Mouse (Mus musculus) naive thymus-derived CD4-positive, alpha-beta T cell, adult 2 months (primary cell): ENCODE results near the gene Axin1.
A peak's percentile ranks its signal among the peaks of the same experiment; 100 is the strongest.
"Not testable (repeated sequence)": the region's sequence is repeated elsewhere in the genome, so short reads cannot be mapped to it uniquely, and the experiment has no call there.

Experiments
- DNase-seq: peaks from one replicate; pipeline ENCODE4 v3.0.0-alpha.2; 2011; ENCODE audit warnings: low read depth

The Axin1 gene

DNA sequence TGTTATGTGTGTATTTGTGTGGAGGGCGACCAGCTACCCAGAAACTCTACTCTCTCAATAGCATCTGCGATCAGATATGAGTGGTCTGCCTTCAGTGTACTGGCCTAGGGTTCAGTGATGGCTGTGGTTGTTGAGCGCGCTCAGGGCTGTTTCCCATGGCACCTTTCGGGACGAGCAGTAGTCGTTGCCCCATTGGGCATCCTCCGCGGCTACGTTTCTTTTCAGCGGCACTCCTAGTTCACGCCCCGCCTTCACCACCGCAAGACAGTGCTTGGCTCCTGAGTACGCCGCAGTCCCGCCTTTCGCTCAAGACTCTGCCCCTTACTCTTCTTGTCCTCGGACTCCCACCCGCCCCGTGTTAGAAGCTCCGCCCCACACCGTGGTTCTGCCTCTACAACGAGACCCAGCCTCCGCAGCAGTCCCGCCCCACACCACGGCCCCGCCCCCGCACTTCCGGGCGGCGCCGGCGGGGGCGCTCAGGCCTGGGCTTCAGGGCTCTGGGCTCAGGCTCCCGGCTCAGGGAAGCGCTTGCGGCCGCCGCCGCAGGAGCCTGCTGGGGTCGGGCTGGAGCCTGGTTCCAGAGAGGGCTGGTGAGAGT lies at the start of gene Axin1:
Gene Axin1 (plus strand): TSS at position 450 of the 598 bp plus-strand sequence.
- DNase-seq, result peak; percentile 99

DNA sequence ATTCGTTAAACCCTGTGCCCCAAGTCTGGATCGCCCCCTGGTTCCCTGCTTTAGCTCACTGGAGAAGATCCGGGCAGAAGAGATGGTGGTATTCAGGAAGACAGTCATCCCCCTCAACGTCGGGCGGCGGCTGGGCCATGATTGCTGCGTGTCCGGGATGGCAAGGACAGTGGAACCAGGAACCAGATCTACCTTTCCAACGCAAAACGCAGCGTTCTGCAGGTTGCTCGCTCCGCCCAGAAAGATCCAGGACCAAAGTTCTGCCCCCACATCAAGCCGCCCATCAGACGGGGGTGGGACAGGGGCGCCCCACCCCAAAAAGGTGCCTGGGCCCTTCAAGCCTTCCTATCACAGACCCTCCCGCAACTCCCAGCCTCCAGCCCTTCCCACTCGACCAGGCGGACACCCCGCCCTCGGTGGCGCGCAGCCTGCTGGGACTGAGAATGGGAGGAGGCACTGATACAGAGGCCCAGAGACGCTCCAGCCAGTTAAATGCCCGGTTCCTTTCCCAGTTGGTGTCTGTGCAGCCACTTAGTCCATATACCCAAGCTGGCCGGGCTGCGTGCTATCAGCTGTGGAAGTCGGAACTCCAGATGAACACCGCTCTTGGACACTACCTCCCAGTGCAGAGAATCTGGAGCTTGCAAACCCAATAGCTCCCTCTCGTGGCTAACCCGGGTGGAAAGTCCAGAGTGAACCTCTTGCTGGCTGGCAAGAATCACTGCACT lies 48.4 kb upstream of the Axin1 start, which contains the start of gene Decr2:
Gene Decr2 (minus strand): TSS at position 433 of the 728 bp plus-strand sequence.
- peak; percentile 93 for DNase-seq

DNA sequence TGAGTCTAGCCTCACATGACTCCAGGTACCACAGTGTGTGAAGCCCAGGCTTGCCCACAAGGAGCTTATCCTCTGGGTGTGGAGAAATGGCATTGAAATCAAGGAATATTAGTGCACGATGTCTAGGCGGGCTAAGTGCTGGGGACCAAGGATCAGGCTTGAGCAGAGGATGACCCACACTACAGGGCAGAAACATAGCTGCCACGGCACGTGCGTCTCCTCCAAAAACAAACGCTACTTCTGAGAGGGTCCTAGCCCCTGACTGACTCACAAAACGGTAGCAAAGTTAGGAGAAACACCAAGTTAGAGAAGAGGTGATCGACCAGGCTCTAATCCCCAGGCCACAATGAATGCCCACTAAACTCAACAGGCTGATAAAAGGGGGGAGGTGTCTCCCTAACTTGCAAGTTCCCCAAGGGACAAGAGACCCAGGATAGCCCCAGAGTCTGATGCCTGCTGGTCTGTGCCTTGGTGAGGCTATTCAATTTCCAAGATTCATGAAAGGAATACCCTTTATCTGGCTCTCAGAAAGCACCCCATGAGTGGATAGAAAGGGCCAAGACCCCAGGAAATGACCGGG lies 43.9 kb upstream of the Axin1 start:
- no peak for DNase-seq

DNA sequence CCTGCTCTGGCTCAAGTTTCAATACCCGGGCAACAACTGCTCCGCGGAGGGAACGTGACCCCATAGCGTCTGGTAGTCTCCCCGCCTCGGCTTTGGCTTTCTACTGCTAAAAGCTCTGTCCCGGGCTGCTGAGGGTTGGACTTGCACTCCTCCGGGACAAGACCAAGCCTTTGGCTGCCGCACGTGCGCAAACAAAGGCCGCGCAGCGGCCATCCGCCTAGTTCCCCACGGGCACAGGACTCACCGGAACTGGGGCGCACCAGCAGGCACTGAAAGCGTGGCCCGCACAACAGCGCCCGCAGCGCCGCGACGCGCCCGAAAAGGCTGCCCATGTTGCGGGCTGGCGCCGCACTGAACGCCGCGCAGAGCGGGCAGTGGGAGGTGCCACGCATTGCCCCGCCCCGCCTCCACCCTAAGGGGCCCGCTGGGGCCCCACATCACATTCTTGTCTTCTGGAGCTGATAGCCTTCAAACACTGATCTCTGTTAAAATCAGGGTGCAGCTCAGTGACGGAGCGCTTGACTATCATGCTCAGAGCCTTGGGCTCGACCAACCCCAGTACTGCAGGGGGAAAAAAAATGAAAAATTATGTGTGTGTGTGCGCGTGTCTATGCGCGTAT lies 43.3 kb upstream of the Axin1 start, which contains the start of gene Nme4:
Gene Nme4 (minus strand): TSS at position 482 of the 620 bp plus-strand sequence.
- DNase-seq, result peak; percentile 64

DNA sequence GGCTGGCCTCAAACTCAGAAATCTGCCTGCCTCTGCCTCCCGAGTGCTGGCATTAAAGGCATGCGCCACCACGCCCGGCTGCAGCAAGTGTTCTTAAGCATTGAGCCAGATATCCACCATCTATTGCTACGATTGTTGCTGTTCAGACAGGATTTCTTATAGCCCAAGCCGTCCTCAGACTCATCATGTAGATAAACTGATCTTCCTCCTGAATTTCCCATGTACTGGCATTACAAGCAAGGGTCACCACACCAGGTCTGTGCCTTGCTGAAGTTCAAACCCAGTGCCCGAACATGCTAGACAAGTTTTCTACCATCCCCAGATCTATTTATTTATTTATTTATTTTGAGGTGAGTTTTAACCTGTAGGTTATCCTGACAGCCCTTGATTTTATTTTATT lies 40.0 kb upstream of the Axin1 start:
- no peak for DNase-seq

DNA sequence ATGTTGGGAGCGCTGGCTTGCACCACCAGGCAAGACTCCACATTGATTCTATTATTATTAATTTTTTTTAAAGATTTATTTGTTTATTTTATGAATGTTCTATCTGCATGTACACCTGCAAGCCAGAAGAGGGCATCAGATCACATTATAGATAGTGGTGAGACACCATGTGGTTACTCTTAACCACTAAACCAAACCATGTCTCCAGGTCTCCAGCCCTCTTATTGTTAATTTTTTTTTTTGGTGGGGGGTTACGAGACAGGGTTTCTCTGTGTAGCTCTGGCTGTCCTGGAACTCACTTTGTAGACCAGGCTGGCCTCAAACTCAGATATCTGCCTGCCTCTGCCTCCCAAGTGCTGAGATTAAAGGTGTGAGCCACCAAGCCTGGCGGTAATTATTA lies 39.2 kb upstream of the Axin1 start:
- DNase-seq, result peak; percentile 59

DNA sequence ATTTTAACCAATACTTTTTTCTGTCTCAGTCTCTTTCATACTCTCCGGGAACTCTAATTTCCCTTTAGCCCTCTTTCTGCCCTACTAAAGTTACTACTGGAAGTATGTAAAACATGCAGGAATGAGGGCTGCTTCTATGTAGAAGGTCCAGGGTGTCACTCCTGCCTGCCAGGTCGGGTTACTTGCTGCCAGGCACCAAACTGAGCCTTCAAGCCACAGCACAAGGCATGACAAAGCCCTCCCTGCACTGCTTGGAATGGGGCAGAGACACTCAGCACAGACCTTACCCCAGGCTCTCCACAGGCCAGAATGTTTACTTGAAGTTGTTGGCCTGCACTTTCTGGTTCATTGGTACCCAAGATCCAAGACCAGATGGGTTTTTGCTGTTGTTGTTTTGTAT lies 38.3 kb upstream of the Axin1 start:
- DNase-seq, result no peak

DNA sequence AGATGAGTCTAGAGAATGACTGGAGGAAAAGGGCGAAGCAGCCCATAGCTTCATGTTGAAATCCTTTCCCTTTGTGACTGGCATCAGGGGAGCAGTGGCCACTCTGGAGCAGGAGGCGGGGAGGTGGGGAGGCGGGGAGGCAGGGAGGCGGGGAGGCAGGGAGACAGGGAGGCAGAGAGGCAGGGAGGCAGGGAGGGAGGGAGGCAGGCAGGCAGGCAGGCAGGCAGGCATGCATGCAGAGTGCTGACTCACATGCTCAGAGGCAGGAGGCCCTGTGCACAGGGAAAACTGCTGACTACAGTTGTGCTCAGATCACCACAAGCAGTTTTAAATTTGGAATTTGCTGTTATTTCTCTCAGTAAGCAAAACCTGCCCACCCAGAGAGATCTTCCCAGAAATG lies 37.0 kb upstream of the Axin1 start:
- no peak for DNase-seq

DNA sequence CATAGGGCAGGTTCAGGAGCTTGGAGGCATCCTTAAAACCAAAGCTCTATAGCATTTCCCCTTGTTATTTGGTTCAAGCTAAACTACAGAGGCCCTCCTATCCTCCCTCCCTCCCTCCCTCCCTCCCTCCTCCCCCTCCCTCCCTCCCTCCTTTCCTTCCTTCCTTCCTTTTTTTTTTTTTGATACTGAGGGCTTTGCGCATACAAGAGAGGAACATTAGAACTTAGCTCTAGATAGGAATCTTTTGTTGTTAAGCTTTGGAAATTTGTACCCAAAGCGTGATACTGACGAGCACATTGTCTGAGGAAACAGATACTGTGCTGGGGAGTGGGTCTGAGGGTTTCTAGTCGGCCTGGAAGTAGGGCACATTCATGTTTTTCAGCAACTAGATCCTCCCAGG lies 32.9 kb upstream of the Axin1 start:
- no peak for DNase-seq

DNA sequence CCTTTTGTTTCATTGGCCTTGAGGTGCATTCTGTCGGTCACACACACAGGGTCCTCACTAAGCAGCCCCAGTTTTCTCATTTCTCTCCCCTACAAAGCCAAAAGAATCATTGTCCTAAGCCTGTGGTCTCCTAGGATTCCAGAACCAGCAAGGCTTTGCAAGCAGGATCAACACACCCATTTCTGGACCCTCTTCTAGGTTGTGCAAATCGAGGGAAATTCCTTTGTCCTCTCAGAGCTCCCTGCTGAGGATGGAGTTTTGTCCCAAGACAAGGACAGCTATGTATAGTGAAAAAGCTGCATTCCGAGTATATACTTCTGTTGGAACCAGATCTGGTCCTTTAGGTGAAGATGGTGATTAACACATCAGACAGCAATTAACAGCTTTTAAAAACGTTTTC lies 28.3 kb upstream of the Axin1 start:
- DNase-seq, result no peak

DNA sequence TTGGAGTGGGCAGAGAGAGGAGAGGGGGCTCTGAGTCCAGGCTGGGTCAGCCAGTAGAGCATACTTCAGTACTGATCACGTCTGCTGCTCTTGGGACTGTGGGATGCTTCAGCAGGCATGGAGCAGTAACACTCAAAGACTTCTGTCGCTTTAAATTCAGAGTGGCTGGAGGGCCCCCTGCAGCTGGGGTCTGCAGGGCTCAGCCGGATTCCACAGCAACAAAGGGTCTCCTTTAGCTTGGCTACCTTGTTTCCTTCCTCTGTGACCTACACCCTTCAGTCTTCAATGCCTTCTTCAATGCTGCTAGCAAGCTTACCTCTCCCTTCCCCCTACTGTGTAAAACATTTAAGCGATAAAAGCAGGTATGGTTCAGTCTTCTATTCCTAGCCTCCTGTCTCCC lies 27.5 kb upstream of the Axin1 start:
- no peak for DNase-seq

DNA sequence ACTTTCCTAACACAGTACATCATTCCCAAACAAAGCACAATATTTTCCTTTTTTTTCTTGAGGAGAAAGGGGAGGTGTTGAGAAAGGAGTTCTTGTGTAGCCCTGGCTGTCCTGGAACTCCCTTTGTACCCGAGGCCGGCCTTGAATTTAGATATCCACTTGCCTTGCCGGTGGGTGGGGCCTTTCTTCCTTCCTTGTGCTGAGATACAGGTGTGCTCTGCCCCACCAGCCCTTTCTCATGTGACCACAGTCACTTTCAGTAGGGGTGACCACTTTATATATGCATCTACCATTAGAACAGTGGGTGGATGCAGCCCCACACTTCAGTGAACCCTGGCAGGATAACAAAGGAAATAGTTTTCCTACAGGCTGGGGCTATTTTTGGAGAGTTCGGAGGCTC lies 26.8 kb upstream of the Axin1 start:
- DNase-seq, result no peak

DNA sequence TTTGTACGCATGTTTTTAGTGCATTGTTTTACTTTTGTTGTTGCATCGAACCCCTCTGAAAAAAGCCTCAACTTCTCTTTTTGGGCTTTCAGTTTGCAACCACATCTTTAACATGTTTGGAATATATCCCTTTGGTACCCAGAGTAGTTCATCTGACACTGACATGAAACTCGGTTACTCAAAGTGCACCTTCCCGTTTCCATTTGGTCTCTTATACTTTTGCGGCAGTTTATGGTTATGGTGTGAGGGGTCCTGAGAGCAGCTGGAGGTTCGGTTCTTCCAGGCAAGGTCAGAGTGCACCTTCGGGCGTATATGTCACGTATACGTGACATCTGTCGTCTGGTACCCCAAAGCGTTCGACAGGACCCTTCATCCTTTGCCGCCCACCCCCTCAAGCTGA lies 25.7 kb upstream of the Axin1 start:
- DNase-seq, result no peak

DNA sequence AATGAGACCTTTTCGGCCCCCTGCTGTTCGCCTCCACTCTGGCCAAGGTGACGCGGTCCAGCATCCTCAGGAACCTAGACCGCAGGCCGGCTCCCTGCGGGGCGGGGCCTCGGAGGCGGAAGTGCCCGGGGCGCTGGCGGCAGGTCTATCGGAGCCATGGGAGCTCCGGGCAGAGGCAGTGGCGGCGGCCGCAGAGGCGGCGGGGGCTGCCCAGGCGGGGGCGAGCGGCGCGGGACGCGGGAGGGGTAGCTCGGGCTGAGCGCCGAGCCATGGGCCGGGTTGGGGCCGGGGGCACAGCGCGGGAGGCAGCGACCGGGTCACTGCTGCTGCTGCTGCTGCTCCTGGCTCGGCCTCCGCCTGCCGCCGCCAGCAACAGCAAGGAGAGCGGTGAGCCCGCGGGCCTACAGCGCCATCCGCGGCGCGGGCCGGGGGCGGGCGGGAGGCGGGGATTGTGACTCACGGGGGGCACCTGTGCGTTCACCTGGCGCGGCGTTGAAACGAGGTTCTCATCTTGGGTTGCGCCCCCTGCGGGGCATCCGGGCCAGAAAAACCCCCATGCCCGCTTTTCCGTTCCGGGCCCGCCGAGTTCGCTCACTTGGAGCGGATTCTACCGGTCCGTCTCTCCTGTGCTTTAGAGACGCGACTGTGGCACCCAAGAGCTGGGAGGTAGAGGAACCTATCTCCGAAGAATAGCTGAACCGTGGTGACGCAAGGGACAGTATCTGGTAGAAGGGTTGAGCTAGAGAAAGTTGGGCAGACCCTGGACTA lies 25.1 kb upstream of the Axin1 start, which contains the start of gene Tmem8:
Gene Tmem8 (plus strand): TSS at position 119 of the 768 bp plus-strand sequence.
- peak; percentile 89 for DNase-seq

DNA sequence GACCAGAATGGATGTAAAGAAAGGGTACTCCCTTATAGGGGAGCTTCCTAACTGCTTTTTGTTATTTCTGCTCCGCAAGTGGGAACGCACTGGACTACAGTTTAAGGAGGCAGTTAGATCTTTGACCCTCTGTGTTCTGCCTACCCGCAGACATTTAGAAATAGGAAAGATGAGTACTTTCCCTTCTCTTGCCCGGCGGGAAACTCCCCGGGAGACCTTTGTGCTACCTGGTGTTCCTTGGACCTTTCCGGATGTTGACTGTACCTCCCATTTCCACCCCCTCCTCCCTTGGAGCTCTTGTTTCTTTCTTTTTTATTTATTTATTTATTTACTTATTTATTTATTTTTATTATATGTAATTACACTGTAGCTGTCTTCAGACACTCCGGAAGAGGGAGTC lies 24.4 kb upstream of the Axin1 start:
- no peak for DNase-seq

DNA sequence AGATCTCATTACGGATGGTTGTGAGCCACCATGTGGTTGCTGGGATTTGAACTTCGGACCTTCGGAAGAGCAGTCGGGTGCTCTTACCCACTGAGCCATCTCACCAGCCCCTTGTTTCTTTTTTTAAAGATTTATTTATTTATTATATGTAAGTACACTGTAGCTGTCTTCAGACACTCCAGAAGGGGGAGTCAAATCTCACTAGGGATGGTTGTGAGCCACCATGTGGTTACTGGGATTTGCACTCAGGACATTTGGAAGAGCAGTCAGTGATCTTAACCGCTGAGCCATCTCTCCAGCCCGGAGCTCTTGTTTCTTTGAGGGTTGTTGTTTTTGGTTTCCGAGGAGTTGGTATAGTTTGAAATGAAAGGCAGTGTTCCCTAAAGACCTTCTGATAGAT lies 24.0 kb upstream of the Axin1 start:
- DNase-seq, result not testable (repeated sequence)

DNA sequence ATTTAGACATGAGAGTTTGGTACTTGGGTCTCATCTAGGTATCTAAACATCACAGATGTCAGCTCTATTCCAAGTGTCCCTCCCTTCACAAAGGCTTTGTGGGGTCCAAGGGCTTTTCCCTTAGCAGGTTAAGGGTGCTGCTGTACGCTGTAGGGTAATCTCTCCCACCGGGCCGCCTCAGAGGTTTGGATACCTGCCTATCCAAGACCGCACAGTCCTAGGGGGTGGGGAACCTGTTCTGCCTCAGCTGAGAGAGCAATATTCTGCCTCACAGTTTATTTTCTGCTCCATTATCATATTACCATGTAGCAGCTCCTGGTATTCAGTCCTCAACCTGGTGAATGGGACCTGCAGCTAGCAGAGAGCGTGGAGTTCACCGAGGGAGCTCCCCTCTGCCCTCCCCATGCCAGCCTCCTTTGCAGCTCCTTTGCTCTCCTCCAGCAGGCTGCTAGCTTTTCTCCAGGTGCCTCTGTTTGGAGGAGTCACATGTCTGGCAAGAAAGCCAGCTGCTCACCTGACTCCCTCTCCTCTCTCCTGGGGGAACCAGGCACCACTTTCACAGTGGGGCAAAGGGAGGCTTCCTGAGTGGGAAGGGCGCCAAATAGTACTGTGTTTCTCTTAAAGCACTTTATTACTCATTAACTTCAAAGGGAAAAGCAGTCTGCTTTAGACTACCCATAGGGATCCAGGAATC lies 23.1 kb upstream of the Axin1 start:
- DNase-seq, result no peak

DNA sequence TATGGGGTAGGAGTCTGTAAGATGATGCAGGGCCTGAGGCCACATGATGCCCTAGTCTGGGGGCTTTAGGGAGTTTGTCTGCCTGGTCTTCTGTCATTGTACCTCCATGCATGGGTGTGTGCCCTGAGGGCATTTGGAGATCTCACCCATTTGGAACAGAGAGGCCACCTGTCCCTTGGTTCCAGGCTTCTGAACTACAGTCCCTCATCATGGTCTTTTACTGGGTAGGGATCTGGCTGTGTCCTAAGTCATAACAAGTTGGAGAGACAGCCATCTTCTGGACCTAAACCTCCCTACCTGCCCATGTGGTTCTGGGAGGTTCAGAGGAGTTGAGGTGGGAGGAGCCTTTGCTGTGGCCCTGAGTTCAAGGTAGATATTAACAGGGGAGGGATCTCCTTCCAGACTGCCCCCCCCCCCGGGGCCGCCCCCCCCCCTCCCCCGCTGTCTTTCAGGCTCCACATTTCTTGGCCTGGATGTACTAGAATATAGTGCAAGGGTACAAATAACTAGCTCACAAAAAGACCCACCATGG lies 22.5 kb upstream of the Axin1 start:
- DNase-seq, result no peak

DNA sequence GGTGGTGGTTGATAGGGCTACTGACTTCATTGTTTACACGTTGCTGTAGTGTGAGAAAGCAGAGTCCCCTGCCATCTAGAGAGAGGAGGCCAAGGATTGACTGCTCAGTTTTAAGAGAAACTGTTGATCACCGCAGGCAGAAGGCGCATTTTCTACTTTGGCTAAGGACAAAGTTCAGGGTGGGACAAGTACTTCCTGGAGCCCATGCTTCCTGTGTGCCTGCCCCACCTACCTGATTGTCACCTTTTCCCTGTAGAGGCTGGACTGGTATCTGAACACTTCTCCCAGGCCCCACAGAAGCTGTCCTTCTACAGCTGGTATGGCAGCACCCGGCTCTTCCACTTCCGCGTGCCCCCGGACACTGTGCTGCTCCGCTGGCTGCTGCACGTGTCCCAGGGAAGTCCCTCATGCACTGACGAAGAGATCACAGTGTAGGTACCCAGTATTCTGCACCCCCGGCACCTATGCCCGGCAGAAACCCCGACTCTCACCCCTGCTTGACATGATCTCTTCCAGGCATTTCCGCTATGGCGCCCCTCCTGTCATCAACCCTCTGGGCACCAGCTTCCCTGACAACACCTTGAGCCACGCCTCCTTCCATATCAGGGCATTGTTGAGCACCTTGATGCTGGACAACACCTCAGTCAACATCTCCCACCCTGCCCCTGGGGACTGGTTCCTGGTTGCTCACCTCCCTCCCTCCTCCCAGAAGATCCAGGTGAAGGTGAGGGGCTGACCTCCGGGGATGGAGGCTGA lies 21.8 kb upstream of the Axin1 start:
- no peak for DNase-seq
